Mouse (Mus musculus): Measurements from ENCODE around the gene 4930467E23Rik. TPM values are rescaled to one million over a fixed set of nuclear protein-coding genes. Genes with fewer than 3 reads are reported as not detected.
"Not testable (repeated sequence)": the region's sequence is repeated elsewhere in the genome, so short reads cannot be mapped to it uniquely, and the experiment has no call there.

The 4930467E23Rik gene
- total RNA-seq (2014; rRNA removed): 0.09 TPM in 1 of 2 replicates, not detected in the other
- polyA plus RNA-seq (2012; rRNA removed): not detected in 2 replicates

- not testable (repeated sequence) for H3K36me3 ChIP-seq (ENCODE audit: control insufficient read depth, insufficient read depth, low read length); H3K4me3 ChIP-seq (ENCODE audit: insufficient read depth, low read depth, low read length); DNase-seq (ENCODE audit: extremely low read depth, low read depth, low spot score); H3K27me3 ChIP-seq (ENCODE audit: control insufficient read depth, insufficient read depth, low read length); H3K79me2 ChIP-seq (ENCODE audit: control insufficient read depth, insufficient read depth, low read length); H3K9ac ChIP-seq (ENCODE audit: low read depth, low read length); H3K4me1 ChIP-seq (ENCODE audit: control insufficient read depth, insufficient read depth, low read length); H3K27ac ChIP-seq (replicated peaks; ENCODE audit: insufficient read depth, low read depth, low read length)
- no CpG with 5 or more reads among the region's 2 CpGs for WGBS
Observed at GRCm38 (mm10) chr8:19729276-19729675, at the start of gene 4930467E23Rik. 4930467E23Rik (plus strand) TSS chr8:19729576.

GRCm38 (mm10) chr8:19682311-19682710 is 47.1 kb upstream of the 4930467E23Rik start:
- not testable (repeated sequence) for H3K4me3 ChIP-seq (ENCODE audit: insufficient read depth, low read depth, low read length); H3K27ac ChIP-seq (replicated peaks; ENCODE audit: insufficient read depth, low read depth, low read length); DNase-seq (ENCODE audit: extremely low read depth, low read depth, low spot score); H3K27me3 ChIP-seq (ENCODE audit: control insufficient read depth, insufficient read depth, low read length); H3K9ac ChIP-seq (ENCODE audit: low read depth, low read length); H3K4me1 ChIP-seq (ENCODE audit: control insufficient read depth, insufficient read depth, low read length); H3K36me3 ChIP-seq (ENCODE audit: control insufficient read depth, insufficient read depth, low read length); H3K79me2 ChIP-seq (ENCODE audit: control insufficient read depth, insufficient read depth, low read length)
- 76% methylated on average over 2 of the region's 3 CpGs for WGBS

GRCm38 (mm10) chr8:19685476-19685875 is 43.9 kb upstream of the 4930467E23Rik start:
- not testable (repeated sequence) for H3K9ac ChIP-seq (ENCODE audit: low read depth, low read length); H3K36me3 ChIP-seq (ENCODE audit: control insufficient read depth, insufficient read depth, low read length); H3K4me1 ChIP-seq (ENCODE audit: control insufficient read depth, insufficient read depth, low read length); DNase-seq (ENCODE audit: extremely low read depth, low read depth, low spot score); H3K27me3 ChIP-seq (ENCODE audit: control insufficient read depth, insufficient read depth, low read length); H3K79me2 ChIP-seq (ENCODE audit: control insufficient read depth, insufficient read depth, low read length); H3K4me3 ChIP-seq (ENCODE audit: insufficient read depth, low read depth, low read length); H3K27ac ChIP-seq (replicated peaks; ENCODE audit: insufficient read depth, low read depth, low read length)
- WGBS: 84% methylated on average over 3 of the region's 3 CpGs

- 81% methylated on average over 6 of the region's 6 CpGs for WGBS
Observed at GRCm38 (mm10) chr8:19688802-19689525, 40.4 kb upstream of the 4930467E23Rik start.

GRCm38 (mm10) chr8:19689745-19690144 is 39.6 kb upstream of the 4930467E23Rik start:
- H3K27ac ChIP-seq (replicated peaks; ENCODE audit: insufficient read depth, low read depth, low read length); H3K4me1 ChIP-seq (ENCODE audit: control insufficient read depth, insufficient read depth, low read length); DNase-seq (ENCODE audit: extremely low read depth, low read depth, low spot score); H3K79me2 ChIP-seq (ENCODE audit: control insufficient read depth, insufficient read depth, low read length); H3K27me3 ChIP-seq (ENCODE audit: control insufficient read depth, insufficient read depth, low read length); H3K36me3 ChIP-seq (ENCODE audit: control insufficient read depth, insufficient read depth, low read length); H3K4me3 ChIP-seq (ENCODE audit: insufficient read depth, low read depth, low read length); H3K9ac ChIP-seq (ENCODE audit: low read depth, low read length): not testable (repeated sequence)
- WGBS: 87% methylated on average over 1 of the region's 1 CpGs

More at GRCm38 (mm10) chr8:19688802-19689525, 40.4 kb upstream of the 4930467E23Rik start:
- H3K4me3 ChIP-seq (ENCODE audit: insufficient read depth, low read depth, low read length); H3K27ac ChIP-seq (replicated peaks; ENCODE audit: insufficient read depth, low read depth, low read length); H3K79me2 ChIP-seq (ENCODE audit: control insufficient read depth, insufficient read depth, low read length); H3K27me3 ChIP-seq (ENCODE audit: control insufficient read depth, insufficient read depth, low read length); DNase-seq (ENCODE audit: extremely low read depth, low read depth, low spot score); H3K9ac ChIP-seq (ENCODE audit: low read depth, low read length); H3K4me1 ChIP-seq (ENCODE audit: control insufficient read depth, insufficient read depth, low read length); H3K36me3 ChIP-seq (ENCODE audit: control insufficient read depth, insufficient read depth, low read length): not testable (repeated sequence)

- not testable (repeated sequence) for H3K27me3 ChIP-seq (ENCODE audit: control insufficient read depth, insufficient read depth, low read length); H3K4me1 ChIP-seq (ENCODE audit: control insufficient read depth, insufficient read depth, low read length); H3K27ac ChIP-seq (replicated peaks; ENCODE audit: insufficient read depth, low read depth, low read length); H3K79me2 ChIP-seq (ENCODE audit: control insufficient read depth, insufficient read depth, low read length); H3K9ac ChIP-seq (ENCODE audit: low read depth, low read length); H3K36me3 ChIP-seq (ENCODE audit: control insufficient read depth, insufficient read depth, low read length); DNase-seq (ENCODE audit: extremely low read depth, low read depth, low spot score); H3K4me3 ChIP-seq (ENCODE audit: insufficient read depth, low read depth, low read length)
- 80% methylated on average over 6 of the region's 6 CpGs for WGBS
Observed at GRCm38 (mm10) chr8:19691421-19691820, 38.0 kb upstream of the 4930467E23Rik start.

GRCm38 (mm10) chr8:19697497-19698077 is 31.8 kb upstream of the 4930467E23Rik start:
- H3K9ac ChIP-seq (ENCODE audit: low read depth, low read length); H3K4me3 ChIP-seq (ENCODE audit: insufficient read depth, low read depth, low read length); DNase-seq (ENCODE audit: extremely low read depth, low read depth, low spot score); H3K27me3 ChIP-seq (ENCODE audit: control insufficient read depth, insufficient read depth, low read length); H3K27ac ChIP-seq (replicated peaks; ENCODE audit: insufficient read depth, low read depth, low read length); H3K4me1 ChIP-seq (ENCODE audit: control insufficient read depth, insufficient read depth, low read length); H3K79me2 ChIP-seq (ENCODE audit: control insufficient read depth, insufficient read depth, low read length); H3K36me3 ChIP-seq (ENCODE audit: control insufficient read depth, insufficient read depth, low read length): not testable (repeated sequence)
- WGBS: 85% methylated on average over 11 of the region's 11 CpGs

GRCm38 (mm10) chr8:19698123-19698522 is 31.3 kb upstream of the 4930467E23Rik start:
- H3K4me1 ChIP-seq (ENCODE audit: control insufficient read depth, insufficient read depth, low read length); H3K79me2 ChIP-seq (ENCODE audit: control insufficient read depth, insufficient read depth, low read length); H3K9ac ChIP-seq (ENCODE audit: low read depth, low read length); H3K4me3 ChIP-seq (ENCODE audit: insufficient read depth, low read depth, low read length); H3K27ac ChIP-seq (replicated peaks; ENCODE audit: insufficient read depth, low read depth, low read length); H3K36me3 ChIP-seq (ENCODE audit: control insufficient read depth, insufficient read depth, low read length); DNase-seq (ENCODE audit: extremely low read depth, low read depth, low spot score); H3K27me3 ChIP-seq (ENCODE audit: control insufficient read depth, insufficient read depth, low read length): not testable (repeated sequence)
- 73% methylated on average over 6 of the region's 6 CpGs for WGBS

GRCm38 (mm10) chr8:19698722-19699121 is 30.7 kb upstream of the 4930467E23Rik start:
- DNase-seq (ENCODE audit: extremely low read depth, low read depth, low spot score); H3K27me3 ChIP-seq (ENCODE audit: control insufficient read depth, insufficient read depth, low read length); H3K4me3 ChIP-seq (ENCODE audit: insufficient read depth, low read depth, low read length); H3K4me1 ChIP-seq (ENCODE audit: control insufficient read depth, insufficient read depth, low read length); H3K36me3 ChIP-seq (ENCODE audit: control insufficient read depth, insufficient read depth, low read length); H3K27ac ChIP-seq (replicated peaks; ENCODE audit: insufficient read depth, low read depth, low read length); H3K9ac ChIP-seq (ENCODE audit: low read depth, low read length); H3K79me2 ChIP-seq (ENCODE audit: control insufficient read depth, insufficient read depth, low read length): not testable (repeated sequence)
- 79% methylated on average over 4 of the region's 4 CpGs for WGBS

Measured in liver, adult 2 months (tissue).